Mouse (Mus musculus): Measurements from ENCODE around the gene Zfp503.

DNA sequence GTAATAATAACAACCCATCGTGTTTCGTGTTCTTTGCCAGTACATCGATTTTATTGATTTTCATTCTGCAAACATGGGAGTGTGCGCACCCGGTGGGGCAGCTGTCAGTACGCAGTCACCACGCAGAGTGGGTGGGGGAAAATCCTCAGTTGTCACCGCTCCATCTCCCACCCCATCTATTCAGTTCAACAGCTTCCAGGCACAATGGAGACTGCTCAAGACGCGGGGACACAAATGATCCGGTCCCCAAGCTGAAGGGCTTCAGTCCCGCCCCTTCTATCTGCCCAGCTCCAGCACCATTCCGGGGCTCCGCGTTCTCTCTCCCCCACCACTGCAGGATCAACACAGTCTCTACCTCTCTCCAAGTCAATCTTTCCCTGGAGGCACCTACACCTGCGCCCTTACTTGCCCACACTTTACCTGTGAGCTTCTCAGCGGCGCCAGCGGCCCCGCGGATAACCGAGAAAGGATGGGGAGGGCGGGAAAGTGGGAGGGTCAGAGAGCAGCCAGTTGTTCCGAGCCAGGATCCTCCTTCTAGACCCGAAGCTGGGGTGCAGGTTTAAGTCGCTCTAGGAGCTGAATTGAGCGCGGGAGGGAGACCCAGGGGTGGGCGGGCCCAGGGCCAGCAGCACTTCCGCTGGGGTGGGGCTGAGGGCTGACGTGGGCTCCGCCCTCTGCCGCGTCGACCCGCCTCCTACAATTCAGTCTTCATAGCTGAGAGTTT, 5.8 kb upstream of the Zfp503 start:
- TF ChIP-seq GATA1 (IDR thresholded peaks at IDR 0.05; ENCODE audit: borderline replicate concordance, low read length) (no peak), FLI1 (IDR thresholded peaks at IDR 0.05; ENCODE audit: low read length) (no peak)

Data from megakaryocyte, embryonic 14.5 days (primary cell).